ENCODE assay signal across 6 mouse cellular contexts in genomic region chr7:114456904-114457303, GRCm38 (mm10).
"Had no signal": no experiment of that assay in that cellular context is flagged by ENCODE, and none has a peak within 500 bp of the region (broad histone marks: within the 10 kb centered on the region; RNA-seq: fewer than 3 reads in every experiment).

No protein-coding gene starts in this region.

- DNase-seq: kidney, postnatal 10 days; lung, adult 2 months; lung, postnatal 36 days; right cerebral cortex, adult 18-20 months; right cerebral cortex, postnatal 25 days; thymus, postnatal 4 days had no signal
